Comparison of ENCODE assay signal across 1 mouse cellular context in the genomic region with DNA sequence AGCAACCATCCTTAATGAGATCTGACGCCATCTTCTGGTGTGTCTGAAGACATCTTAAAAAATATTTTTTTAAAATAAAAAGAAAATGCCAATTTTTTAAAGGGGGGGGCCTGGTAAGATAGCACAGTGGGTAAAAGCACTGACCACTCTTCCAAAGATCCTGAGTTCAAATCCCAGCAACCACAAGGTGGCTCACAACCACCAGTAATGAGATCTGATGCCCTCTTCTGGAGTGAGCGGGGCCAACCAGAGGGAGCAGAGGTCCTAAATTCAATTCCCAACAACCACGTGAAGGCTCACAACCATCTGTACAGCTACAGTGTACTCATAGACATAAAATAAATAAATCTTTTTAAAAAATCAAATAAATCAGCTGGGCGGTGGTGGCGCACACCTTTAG.
TF ChIP-seq lines count a peak whose summit lies in the region.

No protein-coding gene starts in this region.

TF ChIP-seq in CH12.LX, 34 proteins besides CTCF, POLR2A, EP300 and RAD21:
- TF ChIP-seq SMC3 (IDR thresholded peaks at IDR 0.05; ENCODE audit: low read depth, low read length), result 0 out of 2 replicates have a peak, but pooled peaks have one; percentile 18
